Mouse (Mus musculus) MEL (cell line): ENCODE measurements around the gene Gstp2. TPM values are rescaled to one million over a fixed set of nuclear protein-coding genes. Genes with fewer than 3 reads are reported as not detected.

Experiments used
- DNase-seq: peaks from one replicate; pipeline ENCODE4 v3.0.0; 2011; ENCODE audit warnings: low read depth, low spot score
- H3K27ac ChIP-seq: 2 replicates; pipeline ENCODE4 v1.5.1; 2012; ENCODE audit warnings: low read depth, mild to moderate bottlenecking, control low read depth, low read length, moderate library complexity; ENCODE audit not compliant: control insufficient read depth
- H3K27me3 ChIP-seq, 2 experiments: fragments of 150-350 bp in 1 of 2; sonication (generic) in 1 of 2; 2 replicates each; pipeline ENCODE4 v1.6.1; 2012; ENCODE audit warnings: low read length in 2 of 2, mild to moderate bottlenecking in 2 of 2, improper control_type of control experiment in 1 of 2, moderate library complexity in 1 of 2; ENCODE audit not compliant: insufficient read depth in 2 of 2, control insufficient read depth in 1 of 2
- H3K36me3 ChIP-seq, 2 experiments: 2 replicates each; pipeline ENCODE4 v1.6.1; 2012 to 2014; ENCODE audit warnings: low read length in 2 of 2, improper control_type of control experiment in 1 of 2, inconsistent platforms in 1 of 2, mild to moderate bottlenecking in 1 of 2; ENCODE audit not compliant: insufficient read depth in 2 of 2, control insufficient read depth in 1 of 2
- H3K4me1 ChIP-seq, 2 experiments: fragments of 150-350 bp in 1 of 2; sonication (generic) in 1 of 2; 2 replicates each; pipeline ENCODE4 v1.6.1; 2012; ENCODE audit warnings: low read length in 2 of 2, improper control_type of control experiment in 1 of 2, mild to moderate bottlenecking in 1 of 2; ENCODE audit not compliant: insufficient read depth in 2 of 2, control insufficient read depth in 1 of 2
- H3K4me3 ChIP-seq, 2 experiments: fragments of 150-350 bp in 1 of 2; sonication (generic) in 1 of 2; 2 replicates each; pipeline ENCODE4 v1.5.1; 2012; ENCODE audit warnings: low read depth in 2 of 2, low read length in 2 of 2, mild to moderate bottlenecking in 2 of 2, moderate library complexity in 2 of 2, control low read depth in 1 of 2, improper control_type of control experiment in 1 of 2; ENCODE audit not compliant: control insufficient read depth in 1 of 2, insufficient read depth in 1 of 2
- H3K79me2 ChIP-seq: 2 replicates; pipeline ENCODE4 v1.6.1; 2012; ENCODE audit warnings: mild to moderate bottlenecking, low read length, moderate library complexity; ENCODE audit not compliant: control insufficient read depth, poor library complexity, insufficient read depth
- H3K9ac ChIP-seq: 2 replicates; pipeline ENCODE4 v1.6.1; 2012; ENCODE audit warnings: low read depth, mild to moderate bottlenecking, control low read depth, low read length, moderate library complexity; ENCODE audit not compliant: control insufficient read depth, poor library complexity, severe bottlenecking
- H3K9me3 ChIP-seq: fragments of 150-350 bp; sonication (generic); replicated peaks from 2 replicates; pipeline ENCODE4 v1.6.1; 2012; ENCODE audit warnings: mild to moderate bottlenecking, low read length, improper control_type of control experiment, moderate library complexity; ENCODE audit not compliant: insufficient read depth
- CHD2 ChIP-seq: IDR thresholded peaks from 2 replicates; pipeline ENCODE4 v1.6.1; 2011; ENCODE audit warnings: low read length, improper control_type of control experiment
- EP300 ChIP-seq, 2 experiments: IDR thresholded peaks; 2 replicates each; pipeline ENCODE4 v1.6.1; 2011; ENCODE audit warnings: improper control_type of control experiment in 2 of 2, low read length in 2 of 2, low read depth in 1 of 2, mild to moderate bottlenecking in 1 of 2
- GABPA ChIP-seq: IDR thresholded peaks from 2 replicates; pipeline ENCODE4 v1.6.1; 2012; ENCODE audit warnings: low read depth, mild to moderate bottlenecking, inconsistent platforms, low read length, improper control_type of control experiment, moderate library complexity
- GATA1 ChIP-seq: IDR thresholded peaks from 2 replicates; pipeline ENCODE4 v1.6.1; 2011; ENCODE audit warnings: low read depth, low read length, improper control_type of control experiment
- HCFC1 ChIP-seq: IDR thresholded peaks from 2 replicates; pipeline ENCODE4 v1.6.1; 2012; ENCODE audit warnings: low read depth, mild to moderate bottlenecking, inconsistent platforms, low read length, improper control_type of control experiment, moderate library complexity
- KAT2A ChIP-seq: conservative IDR thresholded peaks from 2 replicates; pipeline ENCODE4 v1.6.1; 2012; ENCODE audit warnings: low read depth, low read length, improper control_type of control experiment, inconsistent platforms
- MAX ChIP-seq: IDR thresholded peaks from 2 replicates; pipeline ENCODE4 v1.6.1; 2011; ENCODE audit warnings: low read length, improper control_type of control experiment
- MAZ ChIP-seq: IDR thresholded peaks from 2 replicates; pipeline ENCODE4 v1.6.1; 2012; ENCODE audit warnings: low read depth, mild to moderate bottlenecking, inconsistent platforms, low read length, improper control_type of control experiment
- MEF2A ChIP-seq: IDR thresholded peaks from 2 replicates; pipeline ENCODE4 v1.6.1; 2014; ENCODE audit warnings: low read depth, mild to moderate bottlenecking, inconsistent platforms, low read length, improper control_type of control experiment; ENCODE audit not compliant: poor library complexity, insufficient replicate concordance, severe bottlenecking; ENCODE audit errors: extremely low read depth
- MXI1 ChIP-seq: IDR thresholded peaks from 2 replicates; pipeline ENCODE4 v1.6.1; 2011; ENCODE audit warnings: mild to moderate bottlenecking, low read depth, low read length, improper control_type of control experiment
- MYB ChIP-seq: IDR thresholded peaks from 2 replicates; pipeline ENCODE4 v1.6.1; 2011; ENCODE audit warnings: mild to moderate bottlenecking, low read depth, low read length, improper control_type of control experiment
- MYC ChIP-seq: IDR thresholded peaks from 2 replicates; pipeline ENCODE4 v1.6.1; 2011; ENCODE audit warnings: low read depth, mild to moderate bottlenecking, low read length, improper control_type of control experiment, moderate library complexity
- NELFE ChIP-seq: IDR thresholded peaks from 2 replicates; pipeline ENCODE4 v1.6.1; 2011; ENCODE audit warnings: low read depth, low read length, improper control_type of control experiment
- NRF1 ChIP-seq: IDR thresholded peaks from 2 replicates; pipeline ENCODE4 v1.6.1; 2014; ENCODE audit warnings: low read depth, mild to moderate bottlenecking, inconsistent platforms, low read length, improper control_type of control experiment, moderate library complexity; ENCODE audit not compliant: poor library complexity, insufficient read depth, severe bottlenecking
- POLR2A ChIP-seq, 2 experiments: IDR thresholded peaks; 2 replicates each; pipeline ENCODE4 v1.6.1; 2011 to 2012; ENCODE audit warnings: low read length in 2 of 2, mild to moderate bottlenecking in 2 of 2, control low read depth in 1 of 2, improper control_type of control experiment in 1 of 2, low read depth in 1 of 2, moderate library complexity in 1 of 2; ENCODE audit not compliant: control insufficient read depth in 1 of 2, insufficient read depth in 1 of 2, poor library complexity in 1 of 2
- POLR2AphosphoS2 ChIP-seq: IDR thresholded peaks from 2 replicates; pipeline ENCODE4 v1.6.1; 2011; ENCODE audit warnings: low read length, improper control_type of control experiment
- TAL1 ChIP-seq: IDR thresholded peaks from 2 replicates; pipeline ENCODE4 v1.6.1; 2012; ENCODE audit warnings: mild to moderate bottlenecking, inconsistent platforms, low read length, moderate library complexity, mixed read lengths
- TBP ChIP-seq: IDR thresholded peaks from 2 replicates; pipeline ENCODE4 v1.8.0; 2011; ENCODE audit warnings: low read depth, low read length, improper control_type of control experiment
- TCF12 ChIP-seq: IDR thresholded peaks from 2 replicates; pipeline ENCODE4 v1.6.1; 2014; ENCODE audit warnings: low read depth, mild to moderate bottlenecking, inconsistent platforms, low read length, improper control_type of control experiment, moderate library complexity
- UBTF ChIP-seq: IDR thresholded peaks from 2 replicates; pipeline ENCODE4 v1.6.1; 2012; ENCODE audit warnings: low read depth, mild to moderate bottlenecking, inconsistent platforms, low read length, improper control_type of control experiment, moderate library complexity, borderline replicate concordance; ENCODE audit not compliant: insufficient read depth
- USF1 ChIP-seq: IDR thresholded peaks from 2 replicates; pipeline ENCODE4 v1.6.1; 2014; ENCODE audit warnings: low read depth, mild to moderate bottlenecking, inconsistent platforms, low read length, improper control_type of control experiment, moderate library complexity
- ZKSCAN1 ChIP-seq: IDR thresholded peaks from 2 replicates; pipeline ENCODE4 v1.6.1; 2012; ENCODE audit warnings: low read depth, mild to moderate bottlenecking, inconsistent platforms, low read length, improper control_type of control experiment, moderate library complexity
- ZMIZ1 ChIP-seq: IDR thresholded peaks from 2 replicates; pipeline ENCODE4 v1.6.1; 2012; ENCODE audit warnings: low read depth, mild to moderate bottlenecking, inconsistent platforms, low read length, improper control_type of control experiment, moderate library complexity
- ZNF384 ChIP-seq: IDR thresholded peaks from 2 replicates; pipeline ENCODE4 v1.6.1; 2012; ENCODE audit warnings: low read depth, mild to moderate bottlenecking, inconsistent platforms, low read length, improper control_type of control experiment
- polyA plus RNA-seq, 2 experiments: library from polyadenylated mRNA; stranded (reverse) in 1 of 2; unstranded in 1 of 2; fragments of >175 nt in 1 of 2; fragments of >200 nt in 1 of 2; gene quantifications; 2 replicates each; pipeline versions ENCODE4 v1.2.1 to v1.2.4; 2012; ENCODE audit warnings: low replicate concordance in 2 of 2, low read depth in 1 of 2; ENCODE audit not compliant: insufficient read length in 2 of 2, insufficient read depth in 1 of 2, missing spikeins in 1 of 2
- total RNA-seq: library from RNA; depleted of rRNA; stranded (reverse); fragments of 300-350 nt; gene quantifications from 2 replicates; pipeline ENCODE4 v1.2.3, GENCODE M21; 2012; rRNA removed

The Gstp2 gene
- total RNA-seq (7.4 TPM in 1 of 2 replicates, not detected in the other), polyA plus RNA-seq (under 1 TPM in 1 of 2 experiments, not detected in 1; 0.65 TPM)

DNA sequence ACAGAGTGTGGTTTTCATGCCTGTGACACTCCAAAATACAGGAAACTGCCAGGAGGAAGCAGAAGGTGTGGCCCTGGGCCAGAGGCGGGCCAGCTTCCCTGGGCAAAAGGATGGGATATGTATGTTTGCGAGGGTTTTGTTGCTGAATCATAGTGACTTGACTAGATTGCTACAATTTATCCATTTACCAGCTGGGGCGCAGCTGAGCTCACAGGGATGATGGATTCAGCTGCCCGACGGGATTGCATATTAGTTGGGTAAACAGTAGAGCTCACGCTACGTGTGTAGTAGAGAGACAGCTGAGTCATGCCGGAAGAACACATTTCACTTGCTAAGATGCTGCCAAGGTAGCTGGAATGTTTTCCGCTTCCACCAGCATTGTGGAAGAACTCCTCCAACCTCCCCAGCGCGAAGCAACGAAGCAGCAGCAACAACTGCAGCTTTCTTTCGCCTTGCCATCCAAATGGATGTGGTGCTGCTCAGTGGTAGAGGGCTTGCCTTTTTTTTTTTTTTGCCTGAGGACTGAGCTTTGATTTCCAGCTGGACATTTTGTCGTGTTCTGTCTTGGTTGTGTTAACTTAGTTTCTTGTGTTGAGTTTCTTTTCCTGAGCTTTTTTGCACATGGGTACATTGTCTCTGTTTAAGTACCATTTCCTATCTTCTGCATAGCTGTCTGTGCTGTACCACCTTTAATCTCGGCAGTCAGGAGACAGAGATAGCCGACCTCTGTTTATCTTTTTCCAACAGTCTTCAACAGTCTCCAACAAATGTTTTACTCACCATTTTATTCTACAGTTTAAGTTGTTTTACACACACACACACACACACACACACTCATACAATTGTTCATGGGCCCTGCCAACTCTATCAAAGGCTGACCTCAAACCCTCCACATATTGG, at the start of gene Gstp2:
Gene Gstp2 (minus strand): TSS at position 58 of the 900 bp plus-strand sequence.
- no peaks in the 10 kb centered on the region for H3K9me3 ChIP-seq
- peaks cover 0 to 7% of the 10 kb centered on the region in 2 experiments; a peak in 2 of 4 replicates for H3K4me1 ChIP-seq
- H3K27ac ChIP-seq: peak within 1 kb of the TSS; percentile 59
- H3K9ac ChIP-seq: no peak within 1 kb of the TSS
- H3K4me3 ChIP-seq: no peak within 1 kb of the TSS
- no peak for DNase-seq
- TF ChIP-seq EP300 (IDR thresholded peaks at IDR 0.05; ENCODE audit: low read depth in 1 of 2, low read length in 2 of 2) (peak; percentile 21 to 74; a peak in 2 of 4 replicates), MYB (peak; percentile 49; the same call in 1 of the 2 replicates), ZKSCAN1 (no peak), ZNF384 (no peak), TCF12 (peak; percentile 69; the same call in 1 of the 2 replicates), GATA1 (peak; percentile 58), TAL1 (peak; percentile 47), POLR2AphosphoS2 (no peak)
- H3K27me3 ChIP-seq: no peaks in the 10 kb centered on the region
- H3K79me2 ChIP-seq: no peaks in the 10 kb centered on the region
- H3K36me3 ChIP-seq: peaks cover 0 to 3% of the 10 kb centered on the region in 2 experiments; a peak in 1 of 4 replicates

DNA sequence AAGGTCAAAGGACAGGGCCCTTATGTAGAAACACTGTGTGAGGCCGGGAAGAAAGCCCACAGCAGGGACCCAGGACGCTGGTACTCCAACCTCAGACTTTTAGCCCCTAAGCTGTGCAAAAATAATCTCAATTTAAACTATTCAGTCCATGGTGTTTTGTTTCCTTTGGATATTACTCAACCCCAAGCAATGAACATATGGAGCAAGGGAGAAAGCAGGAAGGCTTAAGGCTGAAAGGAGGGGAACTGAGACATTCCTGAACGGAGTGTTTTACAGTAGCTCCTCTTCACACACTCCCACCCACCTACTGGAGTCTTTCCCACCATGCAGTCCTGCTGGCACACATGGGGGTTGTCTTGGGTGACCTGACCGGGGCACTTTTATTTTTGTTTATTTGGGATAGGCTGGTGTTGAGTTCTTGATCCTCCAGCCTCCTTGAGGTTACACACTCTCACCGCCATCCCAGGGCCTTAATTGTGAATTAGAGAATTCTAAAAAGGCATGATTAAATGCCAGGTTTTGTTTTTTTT, 49.0 kb upstream of the Gstp2 start:
- peaks cover 0 to 20% of the 10 kb centered on the region in 2 experiments; a peak in 2 of 4 replicates for H3K36me3 ChIP-seq
- no peak for DNase-seq
- H3K27me3 ChIP-seq: no peaks in the 10 kb centered on the region
- no peak overlapping the region for H3K4me3 ChIP-seq
- H3K9ac ChIP-seq: no peak overlapping the region
- TF ChIP-seq ZNF384: no peak
- no peak for TF ChIP-seq ZMIZ1
- TF ChIP-seq MYC: no peak
- TF ChIP-seq MAZ: no peak
- no peak for TF ChIP-seq MAX
- no peak for TF ChIP-seq KAT2A
- TF ChIP-seq NRF1: no peak
- no peak for TF ChIP-seq MXI1
- no peak for TF ChIP-seq TBP
- TF ChIP-seq POLR2A (IDR thresholded peaks at IDR 0.05; ENCODE audit: control insufficient read depth in 1 of 2, insufficient read depth in 1 of 2, low read depth in 1 of 2, low read length in 2 of 2, poor library complexity in 1 of 2): no peak
- no peak for TF ChIP-seq HCFC1
- TF ChIP-seq NELFE: no peak
- no peak for TF ChIP-seq GABPA
- no peak for TF ChIP-seq MEF2A
- TF ChIP-seq UBTF: no peak
- no peak for TF ChIP-seq USF1
- TF ChIP-seq ZKSCAN1: no peak
- no peak for TF ChIP-seq EP300 (IDR thresholded peaks at IDR 0.05; ENCODE audit: low read depth in 1 of 2, low read length in 2 of 2)
- TF ChIP-seq CHD2: no peak
- H3K79me2 ChIP-seq: peaks cover 2% of the 10 kb centered on the region; the same call in 1 of the 2 replicates
- no peaks in the 10 kb centered on the region for H3K9me3 ChIP-seq
- H3K4me1 ChIP-seq: peaks cover 0 to 20% of the 10 kb centered on the region in 2 experiments; a peak in 3 of 4 replicates
- H3K27ac ChIP-seq: no peak overlapping the region
